Mouse (Mus musculus) embryonic fibroblast, embryonic 13.5 days (primary cell): ENCODE data around the gene Dll3. TPM values are rescaled to one million over a fixed set of nuclear protein-coding genes. Genes with fewer than 3 reads are reported as not detected.

ENCODE experiments used
- H3K27ac ChIP-seq: 2 replicates; pipeline ENCODE4 v1.5.1; 2012; ENCODE audit warnings: low read length, control low read depth, inconsistent platforms; ENCODE audit not compliant: insufficient read depth
- H3K4me1 ChIP-seq: 2 replicates; pipeline ENCODE4 v1.6.1; 2011; ENCODE audit warnings: low read length; ENCODE audit not compliant: control insufficient read depth, insufficient read depth
- H3K4me3 ChIP-seq: 2 replicates; pipeline ENCODE4 v1.5.1; 2011; ENCODE audit warnings: mild to moderate bottlenecking, control low read depth, low read length; ENCODE audit not compliant: insufficient read depth
- CTCF ChIP-seq: IDR thresholded peaks from 2 replicates; pipeline ENCODE4 v1.5.1; 2011; ENCODE audit warnings: mild to moderate bottlenecking, control low read depth, low read length, moderate library complexity, borderline replicate concordance; ENCODE audit not compliant: insufficient read depth
- POLR2A ChIP-seq: IDR thresholded peaks from 2 replicates; pipeline ENCODE4 v1.6.1; 2011; ENCODE audit warnings: low read depth, mild to moderate bottlenecking, control low read depth, low read length, moderate library complexity
- polyA plus RNA-seq: library from polyadenylated mRNA; stranded (reverse); fragments of >200 nt; gene quantifications from 2 replicates; pipeline ENCODE4 v1.2.4, GENCODE M21; 2011; ENCODE audit warnings: low read depth; ENCODE audit not compliant: missing spikeins, insufficient read length

The Dll3 gene
- polyA plus RNA-seq = not detected in 2 replicates

- TF ChIP-seq POLR2A (no peak), CTCF (peak; percentile 55; the same call in 1 of the 2 replicates)
- Histone ChIP-seq H3K4me1 (no peaks in the 10 kb centered on the region), H3K27ac (no peak within 1 kb of the TSS), H3K4me3 (no peak within 1 kb of the TSS)
Measured at GRCm38 (mm10) chr7:28301616-28302433, at the start of gene Dll3. Gene Dll3 (minus strand): TSS chr7:28302238.

- TF ChIP-seq CTCF = no peak
- TF ChIP-seq POLR2A = no peak
- peak overlapping the region; percentile 98 for H3K4me3 ChIP-seq
- peaks cover 3% of the 10 kb centered on the region for H3K4me1 ChIP-seq
- H3K27ac ChIP-seq = no peak overlapping the region; the same call in 1 of the 2 replicates
Measured at GRCm38 (mm10) chr7:28351676-28352191, 49.7 kb upstream of the Dll3 start.

- Histone ChIP-seq H3K27ac (peak within 1 kb of the TSS; percentile 90), H3K4me1 (no peaks in the 10 kb centered on the region), H3K4me3 (peak within 1 kb of the TSS; percentile 98)
- TF ChIP-seq CTCF (no peak), POLR2A (peak; percentile 67)
Measured at GRCm38 (mm10) chr7:28350155-28350883, 48.3 kb upstream of the Dll3 start, which contains the start of gene Rps16. Gene Rps16 (plus strand): TSS chr7:28350652.

- Histone ChIP-seq H3K4me1 (no peaks in the 10 kb centered on the region), H3K4me3 (no peak overlapping the region), H3K27ac (no peak overlapping the region)
- TF ChIP-seq POLR2A (no peak), CTCF (no peak)
Measured at GRCm38 (mm10) chr7:28348601-28349000, 46.6 kb upstream of the Dll3 start.

GRCm38 (mm10) chr7:28347746-28348145 is 45.7 kb upstream of the Dll3 start:
- Histone ChIP-seq H3K4me3 (no peak overlapping the region), H3K27ac (0 out of 2 replicates have a peak overlapping the region, but pooled peaks have one; percentile 7), H3K4me1 (no peaks in the 10 kb centered on the region)
- TF ChIP-seq CTCF = no peak
- TF ChIP-seq POLR2A = no peak

- TF ChIP-seq POLR2A (no peak), CTCF (peak; percentile 38; the same call in 1 of the 2 replicates)
- no peak overlapping the region for H3K27ac ChIP-seq
Measured at GRCm38 (mm10) chr7:28344637-28345036, 42.6 kb upstream of the Dll3 start.

GRCm38 (mm10) chr7:28341381-28341780 is 39.3 kb upstream of the Dll3 start:
- Histone ChIP-seq H3K4me3 (no peak overlapping the region), H3K4me1 (no peaks in the 10 kb centered on the region), H3K27ac (no peak overlapping the region)
- no peak for TF ChIP-seq CTCF

More at GRCm38 (mm10) chr7:28344637-28345036, 42.6 kb upstream of the Dll3 start:
- Histone ChIP-seq H3K4me1 (no peaks in the 10 kb centered on the region), H3K4me3 (no peak overlapping the region)

- peak overlapping the region; percentile 44 for H3K4me3 ChIP-seq
- no peak for TF ChIP-seq POLR2A
- peak overlapping the region; percentile 83 for H3K27ac ChIP-seq
- H3K4me1 ChIP-seq = peaks cover 7% of the 10 kb centered on the region; the same call in 1 of the 2 replicates
Measured at GRCm38 (mm10) chr7:28339213-28339917, 37.3 kb upstream of the Dll3 start.
